Mouse (Mus musculus): ENCODE data around the gene Thap3. TPM values are rescaled to one million over a fixed set of nuclear protein-coding genes. Genes with fewer than 3 reads are reported as not detected.
A peak's percentile ranks its signal among the peaks of the same experiment; 100 is the strongest.

Thap3 gene
- polyA plus RNA-seq, 1 experiment: 29.7 TPM

- Histone ChIP-seq H3K27ac (ENCODE audit: insufficient read depth, low read length) (0 out of 2 replicates have a peak overlapping the region, but pooled peaks have one; percentile 14), H3K4me1 (ENCODE audit: control insufficient read depth, insufficient read depth, low read length) (peaks cover 3% of the 10 kb centered on the region), H3K4me3 (ENCODE audit: insufficient read depth, low read length) (peak overlapping the region; percentile 91)
- TF ChIP-seq CTCF (IDR thresholded peaks at IDR 0.05; ENCODE audit: extremely low read depth, insufficient read depth, low read length): no peak
- TF ChIP-seq POLR2A (IDR thresholded peaks at IDR 0.05; ENCODE audit: extremely low read depth, insufficient read depth, low read length): no peak
Observed at GRCm38 (mm10) chr4:152010091-152010706, 21.4 kb upstream of the Thap3 start.

- Histone ChIP-seq H3K4me1 (ENCODE audit: control insufficient read depth, insufficient read depth, low read length) (peaks cover 3% of the 10 kb centered on the region), H3K27ac (ENCODE audit: insufficient read depth, low read length) (peak overlapping the region; percentile 98)
- TF ChIP-seq CTCF (IDR thresholded peaks at IDR 0.05; ENCODE audit: extremely low read depth, insufficient read depth, low read length) (no peak), POLR2A (IDR thresholded peaks at IDR 0.05; ENCODE audit: extremely low read depth, insufficient read depth, low read length) (peak; percentile 9; the same call in 1 of the 2 replicates)
Observed at GRCm38 (mm10) chr4:152009076-152010051, 20.6 kb upstream of the Thap3 start.

GRCm38 (mm10) chr4:152008622-152009075 is 19.9 kb upstream of the Thap3 start, which contains the start of gene Klhl21:
TSS of gene Klhl21 (plus strand) at chr4:152008803.
- Histone ChIP-seq H3K27ac (ENCODE audit: insufficient read depth, low read length) (peak within 1 kb of the TSS; percentile 98), H3K4me1 (ENCODE audit: control insufficient read depth, insufficient read depth, low read length) (peaks cover 3% of the 10 kb centered on the region), H3K4me3 (ENCODE audit: insufficient read depth, low read length) (peak within 1 kb of the TSS; percentile 91)
- peak; percentile 79 for TF ChIP-seq POLR2A (IDR thresholded peaks at IDR 0.05; ENCODE audit: extremely low read depth, insufficient read depth, low read length)
- no peak for TF ChIP-seq CTCF (IDR thresholded peaks at IDR 0.05; ENCODE audit: extremely low read depth, insufficient read depth, low read length)

More at GRCm38 (mm10) chr4:152009076-152010051, 20.6 kb upstream of the Thap3 start:
- H3K4me3 ChIP-seq (ENCODE audit: insufficient read depth, low read length): peak overlapping the region; percentile 91

- peak overlapping the region; percentile 91 for H3K4me3 ChIP-seq (ENCODE audit: insufficient read depth, low read length)
- TF ChIP-seq CTCF (IDR thresholded peaks at IDR 0.05; ENCODE audit: extremely low read depth, insufficient read depth, low read length) (no peak), POLR2A (IDR thresholded peaks at IDR 0.05; ENCODE audit: extremely low read depth, insufficient read depth, low read length) (no peak)
- H3K4me1 ChIP-seq (ENCODE audit: control insufficient read depth, insufficient read depth, low read length): peaks cover 3% of the 10 kb centered on the region
- H3K27ac ChIP-seq (ENCODE audit: insufficient read depth, low read length): peak overlapping the region; percentile 6; the same call in 1 of the 2 replicates
Observed at GRCm38 (mm10) chr4:152008148-152008500, 19.3 kb upstream of the Thap3 start.

- Histone ChIP-seq H3K4me3 (ENCODE audit: insufficient read depth, low read length) (peak overlapping the region; percentile 91), H3K27ac (ENCODE audit: insufficient read depth, low read length) (no peak overlapping the region), H3K4me1 (ENCODE audit: control insufficient read depth, insufficient read depth, low read length) (peaks cover 1% of the 10 kb centered on the region)
- no peak for TF ChIP-seq CTCF (IDR thresholded peaks at IDR 0.05; ENCODE audit: extremely low read depth, insufficient read depth, low read length)
- peak; percentile 66 for TF ChIP-seq POLR2A (IDR thresholded peaks at IDR 0.05; ENCODE audit: extremely low read depth, insufficient read depth, low read length)
Observed at GRCm38 (mm10) chr4:152007481-152008147, 18.8 kb upstream of the Thap3 start.

GRCm38 (mm10) chr4:152006812-152007211 is 18.0 kb upstream of the Thap3 start:
- Histone ChIP-seq H3K4me1 (ENCODE audit: control insufficient read depth, insufficient read depth, low read length) (peaks cover 1% of the 10 kb centered on the region), H3K4me3 (ENCODE audit: insufficient read depth, low read length) (no peak overlapping the region), H3K27ac (ENCODE audit: insufficient read depth, low read length) (no peak overlapping the region)
- no peak for TF ChIP-seq POLR2A (IDR thresholded peaks at IDR 0.05; ENCODE audit: extremely low read depth, insufficient read depth, low read length)
- no peak for TF ChIP-seq CTCF (IDR thresholded peaks at IDR 0.05; ENCODE audit: extremely low read depth, insufficient read depth, low read length)

GRCm38 (mm10) chr4:152006137-152006536 is 17.3 kb upstream of the Thap3 start:
- Histone ChIP-seq H3K4me3 (ENCODE audit: insufficient read depth, low read length) (no peak overlapping the region), H3K4me1 (ENCODE audit: control insufficient read depth, insufficient read depth, low read length) (peaks cover 1% of the 10 kb centered on the region), H3K27ac (ENCODE audit: insufficient read depth, low read length) (no peak overlapping the region)
- TF ChIP-seq POLR2A (IDR thresholded peaks at IDR 0.05; ENCODE audit: extremely low read depth, insufficient read depth, low read length): no peak
- no peak for TF ChIP-seq CTCF (IDR thresholded peaks at IDR 0.05; ENCODE audit: extremely low read depth, insufficient read depth, low read length)

- Histone ChIP-seq H3K4me3 (ENCODE audit: insufficient read depth, low read length) (no peak overlapping the region), H3K4me1 (ENCODE audit: control insufficient read depth, insufficient read depth, low read length) (peaks cover 3% of the 10 kb centered on the region; the same call in 1 of the 2 replicates), H3K27ac (ENCODE audit: insufficient read depth, low read length) (no peak overlapping the region)
- TF ChIP-seq CTCF (IDR thresholded peaks at IDR 0.05; ENCODE audit: extremely low read depth, insufficient read depth, low read length) (no peak), POLR2A (IDR thresholded peaks at IDR 0.05; ENCODE audit: extremely low read depth, insufficient read depth, low read length) (no peak)
Observed at GRCm38 (mm10) chr4:152002063-152002462, 13.3 kb upstream of the Thap3 start.

GRCm38 (mm10) chr4:152001335-152001734 is 12.5 kb upstream of the Thap3 start:
- H3K4me1 ChIP-seq (ENCODE audit: control insufficient read depth, insufficient read depth, low read length): peaks cover 3% of the 10 kb centered on the region; the same call in 1 of the 2 replicates
- no peak overlapping the region for H3K4me3 ChIP-seq (ENCODE audit: insufficient read depth, low read length)
- TF ChIP-seq POLR2A (IDR thresholded peaks at IDR 0.05; ENCODE audit: extremely low read depth, insufficient read depth, low read length) (no peak), CTCF (IDR thresholded peaks at IDR 0.05; ENCODE audit: extremely low read depth, insufficient read depth, low read length) (no peak)
- H3K27ac ChIP-seq (ENCODE audit: insufficient read depth, low read length): no peak overlapping the region

Measured in cortical plate, adult 2 months (tissue).